Mouse (Mus musculus): Measurements from ENCODE around the gene Trh. TPM values are rescaled to one million over a fixed set of nuclear protein-coding genes. Genes with fewer than 3 reads are reported as not detected.

Trh gene
- polyA plus RNA-seq, 1 experiment, result not detected

GRCm38 (mm10) chr6:92277179-92277578 is 32.7 kb upstream of the Trh start:
- TF ChIP-seq REST (IDR thresholded peaks at IDR 0.05; ENCODE audit: insufficient read depth, insufficient read length) (no peak), CEBPB (IDR thresholded peaks at IDR 0.05; ENCODE audit: insufficient read depth, poor library complexity, severe bottlenecking) (no peak), MYOD1 (IDR thresholded peaks at IDR 0.05; ENCODE audit: control insufficient read depth in 1 of 3, insufficient read length in 2 of 3, low read depth in 2 of 3) (no peak), POLR2AphosphoS2 (IDR thresholded peaks at IDR 0.05; ENCODE audit: insufficient read length, low read depth) (no peak)
- H3ac ChIP-seq (ENCODE audit: control insufficient read depth, insufficient read length), result no peak overlapping the region
- H3K79me2 ChIP-seq (ENCODE audit: control insufficient read depth, insufficient read depth), result no peaks in the 10 kb centered on the region
- H3K27me3 ChIP-seq (ENCODE audit: control insufficient read depth, insufficient read depth, insufficient read length), result no peaks in the 10 kb centered on the region
- no peak overlapping the region for H3K4me3 ChIP-seq
- no peaks in the 10 kb centered on the region for H3K36me3 ChIP-seq (ENCODE audit: control insufficient read depth, insufficient read depth)
- H3K4me2 ChIP-seq (ENCODE audit: low read depth), result no peak overlapping the region

GRCm38 (mm10) chr6:92273652-92274322 is 29.3 kb upstream of the Trh start:
- Histone ChIP-seq H3K4me2 (ENCODE audit: low read depth) (no peak overlapping the region), H3K79me2 (ENCODE audit: control insufficient read depth, insufficient read depth) (no peaks in the 10 kb centered on the region), H3ac (ENCODE audit: control insufficient read depth, insufficient read length) (no peak overlapping the region), H3K4me3 (no peak overlapping the region), H3K27me3 (ENCODE audit: control insufficient read depth, insufficient read depth, insufficient read length) (no peaks in the 10 kb centered on the region), H3K36me3 (ENCODE audit: control insufficient read depth, insufficient read depth) (no peaks in the 10 kb centered on the region)
- TF ChIP-seq REST (IDR thresholded peaks at IDR 0.05; ENCODE audit: insufficient read depth, insufficient read length) (no peak), POLR2A (IDR thresholded peaks at IDR 0.05; ENCODE audit: insufficient read length, low read depth) (no peak), USF1 (IDR thresholded peaks at IDR 0.05; ENCODE audit: low read depth) (no peak), MYOG (IDR thresholded peaks at IDR 0.05; ENCODE audit: control insufficient read depth in 1 of 3, insufficient read depth in 1 of 3, insufficient read length in 2 of 3, low read depth in 2 of 3) (no peak), TCF3 (IDR thresholded peaks at IDR 0.05; ENCODE audit: insufficient read length, low read depth) (no peak), POLR2AphosphoS2 (IDR thresholded peaks at IDR 0.05; ENCODE audit: insufficient read length, low read depth) (no peak), MAX (IDR thresholded peaks at IDR 0.05; ENCODE audit: low read depth) (no peak), SRF (IDR thresholded peaks at IDR 0.05; ENCODE audit: control insufficient read depth, insufficient read length, low read depth) (no peak), CEBPB (IDR thresholded peaks at IDR 0.05; ENCODE audit: insufficient read depth, poor library complexity, severe bottlenecking) (no peak), TCF12 (IDR thresholded peaks at IDR 0.05; ENCODE audit: insufficient read depth, poor library complexity, severe bottlenecking) (no peak), E2F4 (IDR thresholded peaks at IDR 0.05; ENCODE audit: insufficient read depth) (no peak)

- Histone ChIP-seq H3K79me2 (ENCODE audit: control insufficient read depth, insufficient read depth) (no peaks in the 10 kb centered on the region), H3K4me3 (no peak overlapping the region), H3K27me3 (ENCODE audit: control insufficient read depth, insufficient read depth, insufficient read length) (no peaks in the 10 kb centered on the region), H3K4me2 (ENCODE audit: low read depth) (no peak overlapping the region), H3K36me3 (ENCODE audit: control insufficient read depth, insufficient read depth) (no peaks in the 10 kb centered on the region), H3ac (ENCODE audit: control insufficient read depth, insufficient read length) (no peak overlapping the region)
- no peak for TF ChIP-seq MAX (IDR thresholded peaks at IDR 0.05; ENCODE audit: low read depth)
- TF ChIP-seq MYOD1 (IDR thresholded peaks at IDR 0.05; ENCODE audit: control insufficient read depth in 1 of 3, insufficient read length in 2 of 3, low read depth in 2 of 3), result no peak
- no peak for TF ChIP-seq USF1 (IDR thresholded peaks at IDR 0.05; ENCODE audit: low read depth)
Observed at GRCm38 (mm10) chr6:92272601-92273000, 28.2 kb upstream of the Trh start.

- H3K36me3 ChIP-seq (ENCODE audit: control insufficient read depth, insufficient read depth), result no peaks in the 10 kb centered on the region
- H3K27me3 ChIP-seq (ENCODE audit: control insufficient read depth, insufficient read depth, insufficient read length), result peaks cover 8% of the 10 kb centered on the region
- TF ChIP-seq MAX (IDR thresholded peaks at IDR 0.05; ENCODE audit: low read depth), result no peak
- TF ChIP-seq POLR2AphosphoS2 (IDR thresholded peaks at IDR 0.05; ENCODE audit: insufficient read length, low read depth), result no peak
- no peak for TF ChIP-seq REST (IDR thresholded peaks at IDR 0.05; ENCODE audit: insufficient read depth, insufficient read length)
- TF ChIP-seq E2F4 (IDR thresholded peaks at IDR 0.05; ENCODE audit: insufficient read depth), result no peak
- H3K4me3 ChIP-seq, result no peak overlapping the region
- no peaks in the 10 kb centered on the region for H3K79me2 ChIP-seq (ENCODE audit: control insufficient read depth, insufficient read depth)
- no peak overlapping the region for H3K4me2 ChIP-seq (ENCODE audit: low read depth)
- no peak overlapping the region for H3ac ChIP-seq (ENCODE audit: control insufficient read depth, insufficient read length)
Observed at GRCm38 (mm10) chr6:92269019-92269418, 24.6 kb upstream of the Trh start.

GRCm38 (mm10) chr6:92268001-92268400 is 23.6 kb upstream of the Trh start:
- Histone ChIP-seq H3K4me3 (no peak overlapping the region), H3K4me2 (ENCODE audit: low read depth) (no peak overlapping the region), H3K36me3 (ENCODE audit: control insufficient read depth, insufficient read depth) (no peaks in the 10 kb centered on the region), H3ac (ENCODE audit: control insufficient read depth, insufficient read length) (no peak overlapping the region), H3K79me2 (ENCODE audit: control insufficient read depth, insufficient read depth) (no peaks in the 10 kb centered on the region), H3K27me3 (ENCODE audit: control insufficient read depth, insufficient read depth, insufficient read length) (peaks cover 8% of the 10 kb centered on the region)
- no peak for TF ChIP-seq USF1 (IDR thresholded peaks at IDR 0.05; ENCODE audit: low read depth)
- no peak for TF ChIP-seq CEBPB (IDR thresholded peaks at IDR 0.05; ENCODE audit: insufficient read depth, poor library complexity, severe bottlenecking)
- no peak for TF ChIP-seq MYOD1 (IDR thresholded peaks at IDR 0.05; ENCODE audit: control insufficient read depth in 1 of 3, insufficient read length in 2 of 3, low read depth in 2 of 3)
- no peak for TF ChIP-seq MAX (IDR thresholded peaks at IDR 0.05; ENCODE audit: low read depth)
- no peak for TF ChIP-seq REST (IDR thresholded peaks at IDR 0.05; ENCODE audit: insufficient read depth, insufficient read length)

All from myocyte (in vitro differentiated cells).